In the genomic region with DNA sequence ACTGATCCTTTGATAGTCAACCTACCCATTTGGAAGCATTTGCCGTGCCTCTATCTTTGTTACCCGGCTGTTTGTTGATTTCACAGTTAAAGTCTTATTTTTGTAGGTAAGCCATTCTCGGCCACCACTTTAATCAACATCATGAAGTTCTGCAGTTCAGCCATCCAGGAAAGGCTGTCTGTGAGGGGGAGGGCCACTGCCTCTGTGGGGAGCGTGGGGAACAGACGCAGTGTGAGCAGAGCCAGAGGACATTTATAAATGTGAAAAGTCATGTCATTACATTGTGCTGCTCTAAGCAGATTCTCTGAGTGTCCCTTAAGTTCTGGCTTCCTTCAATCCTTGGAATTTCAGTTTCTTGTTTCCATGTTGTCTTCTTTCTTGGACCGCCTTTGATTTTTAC, we compare ENCODE assay signal across 32 mouse cellular contexts. TPM values are rescaled to one million over a fixed set of nuclear protein-coding genes. Genes with fewer than 3 reads are reported as not detected.
DNase-seq lines count a peak whose midpoint lies in the region; ATAC-seq and TF ChIP-seq lines count a peak whose summit lies in the region.
"Had no signal": no experiment of that assay in that cellular context is flagged by ENCODE, and none has a peak within 500 bp of the region (broad histone marks: within the 10 kb centered on the region; RNA-seq: fewer than 3 reads in every experiment).

No protein-coding gene starts in this region.

- TF ChIP-seq EP300 in liver, postnatal 0 days (IDR thresholded peaks at IDR 0.05; ENCODE audit: low read depth) = no peak

- H3K27me3 ChIP-seq in heart, embryonic 10.5 days (ENCODE audit: insufficient read depth, poor library complexity, severe bottlenecking) = no peaks in the 10 kb centered on the region
- H3K27me3 ChIP-seq in liver, postnatal 0 days (ENCODE audit: insufficient read depth, low read length) = peaks cover 14% of the 10 kb centered on the region
- H3K27me3 ChIP-seq in liver, embryonic 12.5 days (replicated peaks) = peaks cover 5% of the 10 kb centered on the region; the same call in 1 of the 2 replicates
- H3K27me3 ChIP-seq: CH12.LX; embryonic facial prominence, embryonic 13.5 days; forebrain, embryonic 12.5 days; forebrain, embryonic 15.5 days; heart, embryonic 13.5 days; Patski had no signal

- no peak overlapping the region for H3K4me3 ChIP-seq in heart, embryonic 10.5 days
- no peak overlapping the region for H3K4me3 ChIP-seq in liver, postnatal 0 days (ENCODE audit: low read depth, low read length)
- no peak overlapping the region for H3K4me3 ChIP-seq in liver, embryonic 12.5 days
- no peak overlapping the region for H3K4me3 ChIP-seq in brown adipose tissue, adult 24 weeks (ENCODE audit: insufficient read depth, low read depth, low read length)
- H3K4me3 ChIP-seq: embryonic facial prominence, embryonic 10.5 days; embryonic facial prominence, embryonic 13.5 days; erythroblast, embryonic 14.5 days; forebrain, embryonic 12.5 days; forebrain, embryonic 15.5 days; heart, embryonic 13.5 days had no signal

- 75% methylated on average over 6 of the region's 6 CpGs for WGBS in heart, embryonic 10.5 days
- WGBS in liver, postnatal 0 days (ENCODE audit: insufficient replicate concordance) = 68% methylated on average over 6 of the region's 6 CpGs
- 70% methylated on average over 6 of the region's 6 CpGs for WGBS in liver, embryonic 12.5 days (ENCODE audit: insufficient replicate concordance)

- no peaks in the 10 kb centered on the region for H3K36me3 ChIP-seq in heart, embryonic 10.5 days
- H3K36me3 ChIP-seq in liver, postnatal 0 days (replicated peaks; ENCODE audit: insufficient read depth, low read length) = no peaks in the 10 kb centered on the region
- no peaks in the 10 kb centered on the region for H3K36me3 ChIP-seq in liver, embryonic 12.5 days
- H3K36me3 ChIP-seq: embryonic facial prominence, embryonic 10.5 days; embryonic facial prominence, embryonic 13.5 days; forebrain, embryonic 12.5 days; forebrain, embryonic 15.5 days; G1E; heart, embryonic 13.5 days had no signal

- no peak for ATAC-seq in liver, postnatal 0 days
- no peak for ATAC-seq in liver, embryonic 12.5 days
- ATAC-seq: forebrain, embryonic 15.5 days; hindbrain, postnatal 0 days; inflammation-experienced regulatory T-cells, adult 6 months; Patski had no signal

- TF ChIP-seq CTCF in liver, postnatal 0 days (IDR thresholded peaks at IDR 0.05; ENCODE audit: low read depth) = no peak

- H3K9ac ChIP-seq in liver, postnatal 0 days (replicated peaks) = no peak overlapping the region
- H3K9ac ChIP-seq in liver, embryonic 12.5 days = no peak overlapping the region
- H3K9ac ChIP-seq: embryonic facial prominence, embryonic 13.5 days; forebrain, embryonic 12.5 days; forebrain, embryonic 15.5 days; heart, embryonic 13.5 days; hindbrain, embryonic 14.5 days had no signal

- no peak overlapping the region for H3K27ac ChIP-seq in heart, embryonic 10.5 days
- peak overlapping the region; percentile 50 for H3K27ac ChIP-seq in liver, postnatal 0 days (ENCODE audit: low read depth)
- H3K27ac ChIP-seq in liver, embryonic 12.5 days = no peak overlapping the region
- peak overlapping the region; percentile 62 for H3K27ac ChIP-seq in brown adipose tissue, adult 24 weeks (replicated peaks; ENCODE audit: low read depth, low read length)
- H3K27ac ChIP-seq: embryonic facial prominence, embryonic 10.5 days; embryonic facial prominence, embryonic 13.5 days; forebrain, embryonic 12.5 days; forebrain, embryonic 15.5 days; heart, embryonic 13.5 days; hindbrain, embryonic 14.5 days; hindbrain, postnatal 0 days had no signal

- DNase-seq in heart, adult 11 months = peak; percentile 91
- DNase-seq in heart, embryonic 10.5 days (ENCODE audit: low spot score) = no peak
- DNase-seq in liver, postnatal 0 days = no peak
- DNase-seq in right cerebral cortex, postnatal 14 days = no peak
- DNase-seq: adrenal gland, postnatal 10 days; adrenal gland, postnatal 36 days; cerebellum, adult 11-12 months; cerebellum, adult 8-10 months; cerebellum, postnatal 10 days; cerebellum, postnatal 36 days; embryo, embryonic 11 days; gastrocnemius, postnatal 10 days; gastrocnemius, postnatal 36 days; heart, postnatal 14 days; heart, postnatal 4 days had no signal

- no peaks in the 10 kb centered on the region for H3K9me3 ChIP-seq in heart, embryonic 10.5 days
- no peaks in the 10 kb centered on the region for H3K9me3 ChIP-seq in liver, postnatal 0 days (ENCODE audit: low read length)
- H3K9me3 ChIP-seq in liver, embryonic 12.5 days (replicated peaks) = no peaks in the 10 kb centered on the region
- H3K9me3 ChIP-seq: embryonic facial prominence, embryonic 10.5 days; embryonic facial prominence, embryonic 13.5 days; forebrain, embryonic 12.5 days; forebrain, embryonic 15.5 days; G1E; heart, embryonic 13.5 days had no signal

- no peak overlapping the region for H3K4me2 ChIP-seq in liver, postnatal 0 days (ENCODE audit: low read depth, low read length)
- no peak overlapping the region for H3K4me2 ChIP-seq in liver, embryonic 12.5 days
- H3K4me2 ChIP-seq: embryonic facial prominence, embryonic 13.5 days; forebrain, embryonic 12.5 days; forebrain, embryonic 15.5 days; heart, embryonic 13.5 days; hindbrain, embryonic 14.5 days had no signal

- peaks cover 28% of the 10 kb centered on the region for H3K4me1 ChIP-seq in heart, embryonic 10.5 days
- peaks cover 16% of the 10 kb centered on the region; the same call in 1 of the 2 replicates for H3K4me1 ChIP-seq in liver, postnatal 0 days (ENCODE audit: insufficient read depth)
- peaks cover 14% of the 10 kb centered on the region for H3K4me1 ChIP-seq in liver, embryonic 12.5 days
- H3K4me1 ChIP-seq in brown adipose tissue, adult 24 weeks (ENCODE audit: control insufficient read depth, insufficient read depth, insufficient read length, low read length) = peaks cover 9% of the 10 kb centered on the region; the same call in 1 of the 2 replicates

RNA-seq across cellular contexts. Expression of a gene that starts 5.4 kb away (rescaled TPM):
- polyA plus RNA-seq in heart, embryonic 10.5 days (2016; fragmentation: Nextera tagmentation; extraction: Ambion mirVana) = not detected in 2 replicates
- not detected in 2 replicates for polyA plus RNA-seq in liver, postnatal 0 days (2015; fragmentation: Nextera tagmentation; extraction: Ambion mirVana)
- not detected in 2 replicates for polyA plus RNA-seq in liver, embryonic 12.5 days (2016; fragmentation: Nextera tagmentation; extraction: Ambion mirVana)
- not detected in 2 replicates for polyA plus RNA-seq in brown adipose tissue, adult 24 weeks (2012; ENCODE audit: insufficient read depth, insufficient read length, missing spikeins)
- polyA plus RNA-seq: cortical plate, adult 2 months; embryonic facial prominence, embryonic 10.5 days; embryonic facial prominence, embryonic 13.5 days; erythroblast, embryonic 14.5 days; forebrain, embryonic 12.5 days; forebrain, embryonic 15.5 days; G1E; heart, embryonic 13.5 days; heart, embryonic 16.5 days; hindbrain, embryonic 11.5 days; hindbrain, embryonic 14.5 days; hindbrain, postnatal 0 days; inflammation-experienced regulatory T-cells, adult 6 months; Patski had no signal

RNA-seq across cellular contexts. Expression of a gene that starts 8.6 kb away (rescaled TPM):
- 25.7 and 33.4 TPM in 2 replicates for polyA plus RNA-seq in heart, embryonic 10.5 days (2016; fragmentation: Nextera tagmentation; extraction: Ambion mirVana)
- 8.7 and 9.0 TPM in 2 replicates for polyA plus RNA-seq in liver, postnatal 0 days (2015; fragmentation: Nextera tagmentation; extraction: Ambion mirVana)
- 8.3 and 8.9 TPM in 2 replicates for polyA plus RNA-seq in liver, embryonic 12.5 days (2016; fragmentation: Nextera tagmentation; extraction: Ambion mirVana)
- polyA plus RNA-seq in brown adipose tissue, adult 24 weeks (2012; ENCODE audit: insufficient read depth, insufficient read length, missing spikeins) = 21.2 and 24.4 TPM in 2 replicates
- polyA plus RNA-seq: G1E had no signal

RNA-seq across cellular contexts. Expression of a gene that starts 20.9 kb away (rescaled TPM):
- 75.2 and 81.1 TPM in 2 replicates for polyA plus RNA-seq in heart, embryonic 10.5 days (2016; fragmentation: Nextera tagmentation; extraction: Ambion mirVana)
- 16.6 and 20.8 TPM in 2 replicates for polyA plus RNA-seq in liver, postnatal 0 days (2015; fragmentation: Nextera tagmentation; extraction: Ambion mirVana)
- polyA plus RNA-seq in liver, embryonic 12.5 days (2016; fragmentation: Nextera tagmentation; extraction: Ambion mirVana) = 39.6 and 41.1 TPM in 2 replicates
- polyA plus RNA-seq in brown adipose tissue, adult 24 weeks (2012; ENCODE audit: insufficient read depth, insufficient read length, missing spikeins) = 193 and 285 TPM in 2 replicates

Comparison
In these comparisons a context has a peak if more than half of its experiments do, and no peak if none do; other contexts are left out.
1. H3K27ac ChIP-seq: peak in liver, postnatal 0 days (single experiment) and brown adipose tissue, adult 24 weeks (single experiment); none in heart, embryonic 10.5 days (single experiment) and liver, embryonic 12.5 days (single experiment).